Mouse (Mus musculus): ENCODE measurements around the gene Rad51b. TPM values are rescaled to one million over a fixed set of nuclear protein-coding genes. Genes with fewer than 3 reads are reported as not detected.

Gene Rad51b
- total RNA-seq, 2 experiments from 2014 or later, result 10.8 to 19.0 TPM

DNA sequence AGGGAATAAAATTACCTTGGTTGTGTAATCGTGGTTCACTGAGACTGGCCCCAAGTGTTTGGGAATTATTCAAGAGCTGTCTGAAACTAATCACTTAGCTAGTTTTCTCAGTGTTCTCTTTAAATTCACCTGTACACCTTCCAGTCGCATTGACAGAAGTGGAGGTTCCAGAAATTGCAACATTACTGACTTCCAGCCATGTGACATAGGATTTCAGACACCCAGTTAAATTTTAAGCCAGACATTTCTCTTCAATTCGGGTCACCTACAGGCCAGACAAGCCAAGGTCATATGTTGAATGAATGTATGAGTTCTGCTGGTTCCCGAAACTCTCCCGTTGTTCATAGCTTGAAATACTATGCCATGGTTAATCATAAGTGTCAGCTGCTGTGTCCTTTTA is 260.8 kb downstream of the Rad51b start:
- ATAC-seq (replicated peaks; ENCODE audit: poor library complexity, severe bottlenecking), result no peak

DNA sequence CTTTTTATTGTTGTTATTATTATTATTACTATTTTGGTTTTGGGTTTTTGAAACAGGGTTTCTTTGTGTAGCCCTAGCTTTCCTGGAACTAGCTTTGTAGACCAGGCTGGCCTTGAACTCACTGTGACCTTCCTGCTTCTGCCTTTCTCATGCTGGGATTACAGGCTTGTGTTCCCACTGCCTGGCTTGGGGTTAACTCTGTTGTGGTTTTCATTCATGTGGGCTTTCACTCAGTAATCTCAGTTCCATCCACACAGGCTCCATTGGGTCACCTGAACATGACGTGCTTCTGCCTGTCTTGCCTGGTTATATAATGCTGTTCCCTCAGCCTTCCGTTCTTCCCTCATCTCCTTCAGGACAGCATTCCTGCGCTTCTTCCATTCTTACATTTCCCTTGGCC is 261.6 kb downstream of the Rad51b start:
- ATAC-seq (replicated peaks; ENCODE audit: poor library complexity, severe bottlenecking), result no peak

GRCm38 (mm10) chr12:79559410-79560015 is 262.4 kb downstream of the Rad51b start:
- no peak for ATAC-seq (replicated peaks; ENCODE audit: poor library complexity, severe bottlenecking)

GRCm38 (mm10) chr12:79560084-79560699 is 263.1 kb downstream of the Rad51b start:
- no peak for ATAC-seq (replicated peaks; ENCODE audit: poor library complexity, severe bottlenecking)

- ATAC-seq (replicated peaks; ENCODE audit: poor library complexity, severe bottlenecking), result peak; percentile 35; the same call in 1 of the 2 replicates
Measured at GRCm38 (mm10) chr12:79560893-79561292, 263.8 kb downstream of the Rad51b start.

- no peak for ATAC-seq (replicated peaks; ENCODE audit: poor library complexity, severe bottlenecking)
Measured at GRCm38 (mm10) chr12:79574159-79575040, 277.3 kb downstream of the Rad51b start.

- ATAC-seq (replicated peaks; ENCODE audit: poor library complexity, severe bottlenecking), result no peak
Measured at GRCm38 (mm10) chr12:79575041-79575541, 278.0 kb downstream of the Rad51b start.

DNA sequence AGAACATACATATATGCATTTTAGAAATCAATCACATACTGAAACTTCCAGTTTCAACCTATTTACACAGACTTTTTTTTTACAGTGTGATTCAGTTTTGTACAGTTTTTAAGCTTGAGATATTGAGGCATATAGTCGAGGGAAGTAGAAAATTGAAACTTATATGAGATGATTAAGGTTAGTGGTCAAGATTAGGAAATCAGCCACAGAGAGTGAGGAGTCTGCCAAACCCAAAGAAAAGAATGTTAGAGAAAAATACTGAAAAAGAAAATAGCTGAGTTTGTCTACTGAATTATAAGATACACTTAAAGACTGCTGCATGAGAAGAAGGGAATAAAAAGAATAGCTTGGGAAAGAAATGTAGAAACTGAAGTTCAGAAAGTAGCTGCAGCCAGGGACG is 280.4 kb downstream of the Rad51b start:
- ATAC-seq (replicated peaks; ENCODE audit: poor library complexity, severe bottlenecking), result no peak

GRCm38 (mm10) chr12:79579018-79579585 is 282.0 kb downstream of the Rad51b start:
- ATAC-seq (replicated peaks; ENCODE audit: poor library complexity, severe bottlenecking), result no peak

- no peak for ATAC-seq (replicated peaks; ENCODE audit: poor library complexity, severe bottlenecking)
Measured at GRCm38 (mm10) chr12:79579837-79580236, 282.8 kb downstream of the Rad51b start.

GRCm38 (mm10) chr12:79584556-79585307 is 287.6 kb downstream of the Rad51b start:
- ATAC-seq (replicated peaks; ENCODE audit: poor library complexity, severe bottlenecking), result no peak

GRCm38 (mm10) chr12:79585336-79585735 is 288.3 kb downstream of the Rad51b start:
- ATAC-seq (replicated peaks; ENCODE audit: poor library complexity, severe bottlenecking), result no peak

GRCm38 (mm10) chr12:79588831-79589230 is 291.7 kb downstream of the Rad51b start:
- ATAC-seq (replicated peaks; ENCODE audit: poor library complexity, severe bottlenecking), result no peak

GRCm38 (mm10) chr12:79592206-79592605 is 295.1 kb downstream of the Rad51b start:
- ATAC-seq (replicated peaks; ENCODE audit: poor library complexity, severe bottlenecking), result no peak

- ATAC-seq (replicated peaks; ENCODE audit: poor library complexity, severe bottlenecking), result no peak
Measured at GRCm38 (mm10) chr12:79596842-79597241, 299.8 kb downstream of the Rad51b start.

- ATAC-seq (replicated peaks; ENCODE audit: poor library complexity, severe bottlenecking), result no peak
Measured at GRCm38 (mm10) chr12:79597351-79597750, 300.3 kb downstream of the Rad51b start.

GRCm38 (mm10) chr12:79597786-79598185 is 300.7 kb downstream of the Rad51b start:
- no peak for ATAC-seq (replicated peaks; ENCODE audit: poor library complexity, severe bottlenecking)

DNA sequence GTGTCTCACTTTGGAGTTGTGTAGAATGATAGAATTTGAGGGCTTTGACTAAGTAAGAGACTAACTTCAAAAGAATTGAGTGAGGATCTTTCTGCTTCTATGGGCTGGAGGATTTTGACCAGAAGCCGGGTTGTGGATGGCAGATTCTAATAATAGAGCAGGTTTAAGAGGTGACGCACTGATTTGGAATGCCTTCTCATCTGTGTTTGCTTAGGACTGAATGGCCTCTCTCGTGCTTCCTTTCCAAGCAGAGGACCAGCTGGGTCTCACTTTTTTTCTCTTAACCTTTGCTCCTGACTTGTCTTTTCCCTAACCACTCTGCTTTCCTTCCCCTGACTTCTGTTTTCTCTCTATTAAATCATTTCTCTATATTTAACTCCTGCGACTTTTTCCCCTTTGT is 301.4 kb downstream of the Rad51b start:
- ATAC-seq (replicated peaks; ENCODE audit: poor library complexity, severe bottlenecking), result no peak

DNA sequence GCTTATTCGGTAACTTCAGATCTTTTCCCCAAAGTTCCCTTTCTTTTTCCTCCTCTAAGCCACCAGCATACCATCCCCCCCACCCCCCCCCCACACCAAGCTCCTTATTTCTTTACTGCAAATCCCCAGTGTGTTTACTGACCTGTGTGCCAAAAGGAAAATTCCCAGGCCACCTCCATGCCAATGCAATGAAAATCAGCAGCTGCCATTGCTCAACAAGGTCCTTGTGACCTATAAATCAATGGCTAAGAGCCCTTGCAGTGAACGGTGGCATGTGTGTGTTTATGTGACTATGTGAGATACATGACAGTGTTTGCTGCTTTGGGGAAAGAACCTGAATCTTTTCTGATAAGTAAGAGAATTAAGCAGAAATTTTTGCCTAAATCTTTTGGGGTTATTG is 301.8 kb downstream of the Rad51b start:
- ATAC-seq (replicated peaks; ENCODE audit: poor library complexity, severe bottlenecking), result no peak

- ATAC-seq (replicated peaks; ENCODE audit: poor library complexity, severe bottlenecking), result no peak
Measured at GRCm38 (mm10) chr12:79600149-79600769, 303.2 kb downstream of the Rad51b start.

Measured in granulocyte monocyte progenitor cell, adult 5-6 weeks (primary cell).